Mouse (Mus musculus) stomach, embryonic 16.5 days (tissue): ENCODE data around the gene Zfp874a. TPM values are rescaled to one million over a fixed set of nuclear protein-coding genes. Genes with fewer than 3 reads are reported as not detected.
"Not testable (repeated sequence)": the region's sequence is repeated elsewhere in the genome, so short reads cannot be mapped to it uniquely, and the experiment has no call there.

Source experiments
- ATAC-seq: fragments of 200-750 bp; cut with Nextera tagmentation; 2 replicates; pipeline ENCODE4 v1.8.0; 2017; ENCODE audit warnings: moderate number of reproducible peaks, moderate TSS enrichment; ENCODE audit not compliant: insufficient read depth, low FRiP score
- H3K27ac ChIP-seq: fragments of 300-500 bp; sonication (generic); 2 replicates; pipeline ENCODE4 v1.5.1; 2014; ENCODE audit warnings: low read length
- H3K27me3 ChIP-seq: fragments of 300-500 bp; sonication (generic); 2 replicates; pipeline ENCODE4 v1.6.1; 2014; ENCODE audit warnings: low read length, control low read depth, mixed read lengths; ENCODE audit not compliant: control insufficient read depth, insufficient read depth
- H3K36me3 ChIP-seq: fragments of 300-500 bp; sonication (generic); 2 replicates; pipeline ENCODE4 v1.6.1; 2014; ENCODE audit warnings: low read length; ENCODE audit not compliant: control insufficient read depth, insufficient read depth
- H3K4me1 ChIP-seq: fragments of 300-500 bp; sonication (generic); 2 replicates; pipeline ENCODE4 v1.6.1; 2014; ENCODE audit warnings: low read length, control low read depth, mixed read lengths; ENCODE audit not compliant: control insufficient read depth, insufficient read depth
- H3K4me2 ChIP-seq: fragments of 300-500 bp; sonication (generic); 2 replicates; pipeline ENCODE4 v1.6.1; 2014; ENCODE audit warnings: low read depth, low read length, mixed read lengths
- H3K4me3 ChIP-seq: fragments of 300-500 bp; sonication (generic); replicated peaks from 2 replicates; pipeline ENCODE4 v1.5.1; 2014; ENCODE audit warnings: mild to moderate bottlenecking, low read length
- H3K9ac ChIP-seq: fragments of 300-500 bp; sonication (generic); 2 replicates; pipeline ENCODE4 v1.6.1; 2014; ENCODE audit warnings: low read length
- H3K9me3 ChIP-seq: fragments of 300-500 bp; sonication (generic); replicated peaks from 2 replicates; pipeline ENCODE4 v1.6.1; 2016; ENCODE audit warnings: low read length, control low read depth; ENCODE audit not compliant: control insufficient read depth
- WGBS: fragments of 180-500 bp; shearing (Covaris S2); extraction: QIAGEN DNeasy Blood & Tissue Kit; methylation state at CpG from one replicate; pipeline ENCODE4 v1.1.7; 2014; 5-methylcytosine and 5-hydroxymethylcytosine counted together
- polyA plus RNA-seq: library from polyadenylated mRNA; unstranded; fragments of >200 nt; fragmentation: Nextera tagmentation; extraction: Ambion mirVana; gene quantifications from 2 replicates; pipeline ENCODE4 v1.2.1, GENCODE M21; 2015

Gene Zfp874a
- polyA plus RNA-seq, 1 experiment from 2014 or later: 9.8 TPM

DNA sequence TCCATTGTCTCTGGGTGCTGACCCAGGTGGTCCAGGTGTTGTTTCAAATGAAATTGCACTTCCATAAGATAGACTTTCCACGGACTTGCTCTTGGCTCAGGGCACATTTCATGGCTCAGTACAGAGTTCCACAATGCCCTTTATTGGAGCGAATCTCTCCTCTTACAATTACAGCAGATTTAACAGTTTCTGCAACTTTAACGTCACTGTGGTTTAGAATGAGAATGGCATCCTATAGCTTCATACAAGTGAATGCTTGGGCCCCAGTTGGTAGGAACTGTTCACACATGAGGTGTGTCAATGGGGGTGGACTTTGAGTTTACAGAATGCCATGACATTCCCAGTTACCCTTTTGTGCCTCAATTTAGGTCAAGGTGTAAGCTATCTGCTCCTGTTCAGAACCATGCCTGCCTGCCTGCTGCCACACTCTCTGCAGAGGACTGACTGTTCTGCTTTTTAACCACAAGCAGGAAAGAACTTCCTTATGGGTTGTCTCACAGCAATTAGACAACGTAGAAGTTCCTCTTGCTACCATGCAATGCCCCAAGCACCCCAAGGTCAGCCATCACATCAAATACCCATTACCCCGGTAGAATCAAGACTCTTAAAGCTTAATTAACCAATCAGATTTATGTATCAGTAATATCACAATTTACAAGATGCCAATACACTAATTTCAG, 12.2 kb upstream of the Zfp874a start:
- not testable (repeated sequence) for H3K9ac ChIP-seq, H3K4me1 ChIP-seq, H3K27ac ChIP-seq, H3K27me3 ChIP-seq, H3K4me2 ChIP-seq, H3K9me3 ChIP-seq, H3K36me3 ChIP-seq, ATAC-seq, H3K4me3 ChIP-seq
- 75% methylated on average over 2 of the region's 5 CpGs for WGBS

GRCm38 (mm10) chr13:67452021-67452309, 541 bp upstream of the Zfp874a start:
- H3K27me3 ChIP-seq: no peaks in the 10 kb centered on the region
- ATAC-seq: no peak
- H3K27ac ChIP-seq: peak overlapping the region; percentile 41

DNA sequence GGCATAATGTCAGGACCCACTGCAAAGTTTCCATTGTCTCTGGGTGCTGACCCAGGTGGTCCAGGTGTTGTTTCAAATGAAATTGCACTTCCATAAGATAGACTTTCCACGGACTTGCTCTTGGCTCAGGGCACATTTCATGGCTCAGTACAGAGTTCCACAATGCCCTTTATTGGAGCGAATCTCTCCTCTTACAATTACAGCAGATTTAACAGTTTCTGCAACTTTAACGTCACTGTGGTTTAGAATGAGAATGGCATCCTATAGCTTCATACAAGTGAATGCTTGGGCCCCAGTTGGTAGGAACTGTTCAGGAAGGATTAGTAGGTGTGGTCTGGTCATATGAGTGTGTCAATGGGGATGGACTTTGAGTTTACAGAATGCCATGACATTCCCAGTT, 14.3 kb downstream of the Zfp874a start:
- H3K36me3 ChIP-seq, H3K9ac ChIP-seq, H3K4me2 ChIP-seq, H3K27ac ChIP-seq, H3K4me1 ChIP-seq, ATAC-seq, H3K9me3 ChIP-seq, H3K27me3 ChIP-seq, H3K4me3 ChIP-seq: not testable (repeated sequence)
- WGBS: 75% methylated on average over 1 of the region's 3 CpGs

More at GRCm38 (mm10) chr13:67452021-67452309, 541 bp upstream of the Zfp874a start:
- Histone ChIP-seq H3K4me2 (peak overlapping the region; percentile 75), H3K36me3 (peaks cover 2% of the 10 kb centered on the region; the same call in 1 of the 2 replicates), H3K4me1 (0 out of 2 replicates have a peak, but pooled peaks cover 3% of the 10 kb centered on the region), H3K4me3 (peak overlapping the region; percentile 68), H3K9me3 (no peaks in the 10 kb centered on the region), H3K9ac (peak overlapping the region; percentile 78)
- WGBS: 6% methylated on average over 3 of the region's 3 CpGs

DNA sequence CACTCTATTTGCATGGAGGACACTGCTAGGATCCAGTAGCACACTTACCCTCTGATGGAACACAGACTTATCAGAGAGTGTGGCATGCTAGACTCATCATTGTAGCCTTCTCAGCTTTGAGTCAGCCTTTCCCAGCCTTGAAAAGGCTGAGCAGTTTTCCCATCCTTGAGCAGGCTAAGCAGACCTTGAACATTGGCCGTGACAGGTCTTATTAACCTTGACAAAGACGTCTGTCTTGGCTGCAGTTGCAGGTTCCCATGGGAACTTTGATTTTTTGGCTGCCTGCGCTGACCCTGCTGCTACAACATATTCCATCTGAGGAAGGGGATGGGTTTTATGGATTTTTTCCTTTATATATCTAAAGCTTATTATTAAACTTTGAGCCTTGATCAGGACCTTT, 23.3 kb downstream of the Zfp874a start:
- no peak overlapping the region for H3K4me3 ChIP-seq
- H3K9ac ChIP-seq: no peak overlapping the region
- no peak overlapping the region for H3K27ac ChIP-seq
- H3K4me1 ChIP-seq: no peaks in the 10 kb centered on the region
- H3K36me3 ChIP-seq: no peaks in the 10 kb centered on the region
- no peak for ATAC-seq
- H3K27me3 ChIP-seq: no peaks in the 10 kb centered on the region
- H3K9me3 ChIP-seq: no peaks in the 10 kb centered on the region
- no peak overlapping the region for H3K4me2 ChIP-seq
- whole genome bisulfite sequencing: 70% methylated on average over 3 of the region's 3 CpGs

GRCm38 (mm10) chr13:67425699-67426098, 25.7 kb downstream of the Zfp874a start:
- H3K27me3 ChIP-seq, H3K4me2 ChIP-seq, H3K36me3 ChIP-seq, H3K4me3 ChIP-seq, H3K9me3 ChIP-seq, H3K4me1 ChIP-seq, ATAC-seq, H3K27ac ChIP-seq, H3K9ac ChIP-seq: not testable (repeated sequence)

GRCm38 (mm10) chr13:67422532-67422931, 28.9 kb downstream of the Zfp874a start:
- H3K27ac ChIP-seq, ATAC-seq, H3K9ac ChIP-seq, H3K9me3 ChIP-seq, H3K4me3 ChIP-seq, H3K27me3 ChIP-seq, H3K4me1 ChIP-seq, H3K4me2 ChIP-seq, H3K36me3 ChIP-seq: not testable (repeated sequence)
- WGBS: 68% methylated on average over 2 of the region's 2 CpGs

GRCm38 (mm10) chr13:67421207-67421857, 30.1 kb downstream of the Zfp874a start, which contains the start of gene Zfp459:
Gene Zfp459, minus strand, starts transcription at chr13:67421418.
- no peaks in the 10 kb centered on the region for H3K4me1 ChIP-seq
- H3K4me2 ChIP-seq: peak within 1 kb of the TSS; percentile 66
- H3K36me3 ChIP-seq: no peaks in the 10 kb centered on the region
- H3K9ac ChIP-seq: peak within 1 kb of the TSS; percentile 76
- H3K27me3 ChIP-seq: no peaks in the 10 kb centered on the region
- H3K4me3 ChIP-seq: peak within 1 kb of the TSS; percentile 71
- under 1% methylated on average over 22 of the region's 22 CpGs for WGBS
- no peaks in the 10 kb centered on the region for H3K9me3 ChIP-seq
- ATAC-seq: peak; percentile 81
- no peak within 1 kb of the TSS for H3K27ac ChIP-seq

GRCm38 (mm10) chr13:67420558-67421206, 30.7 kb downstream of the Zfp874a start:
- no peak overlapping the region for H3K27ac ChIP-seq
- H3K9ac ChIP-seq: peak overlapping the region; percentile 76
- no peaks in the 10 kb centered on the region for H3K27me3 ChIP-seq
- no peaks in the 10 kb centered on the region for H3K36me3 ChIP-seq
- H3K4me3 ChIP-seq: peak overlapping the region; percentile 71
- H3K4me1 ChIP-seq: no peaks in the 10 kb centered on the region
- ATAC-seq: peak; percentile 56; the same call in 1 of the 2 replicates
- H3K4me2 ChIP-seq: peak overlapping the region; percentile 66
- 27% methylated on average over 11 of the region's 11 CpGs for WGBS
- no peaks in the 10 kb centered on the region for H3K9me3 ChIP-seq

- Histone ChIP-seq H3K4me1 (no peaks in the 10 kb centered on the region), H3K27ac (no peak overlapping the region), H3K4me2 (no peak overlapping the region), H3K27me3 (no peaks in the 10 kb centered on the region), H3K9me3 (no peaks in the 10 kb centered on the region), H3K9ac (no peak overlapping the region), H3K36me3 (no peaks in the 10 kb centered on the region), H3K4me3 (no peak overlapping the region)
- no peak for ATAC-seq
- WGBS: 86% methylated on average over 3 of the region's 3 CpGs
Measured at GRCm38 (mm10) chr13:67416811-67417210, 34.6 kb downstream of the Zfp874a start.
